Mouse (Mus musculus) CH12F3 (cell line): ENCODE results near the gene Usp37.
"Not testable (repeated sequence)": the region's sequence is repeated elsewhere in the genome, so short reads cannot be mapped to it uniquely, and the experiment has no call there.

ENCODE experiments used
- in situ Hi-C: fragments of 300-500 bp; cut with MboI; formaldehyde crosslinking; loops from 2 replicates; pipeline ENCODE4 v1.14.3; 2020; ENCODE audit warnings: low sequenced_read_pairs

The Usp37 gene

GRCm38 (mm10) chr1:74544184-74544583 lies at the start of gene Usp37:
Usp37 (minus strand) TSS chr1:74544284.
- in situ Hi-C loops = no loop called here

DNA sequence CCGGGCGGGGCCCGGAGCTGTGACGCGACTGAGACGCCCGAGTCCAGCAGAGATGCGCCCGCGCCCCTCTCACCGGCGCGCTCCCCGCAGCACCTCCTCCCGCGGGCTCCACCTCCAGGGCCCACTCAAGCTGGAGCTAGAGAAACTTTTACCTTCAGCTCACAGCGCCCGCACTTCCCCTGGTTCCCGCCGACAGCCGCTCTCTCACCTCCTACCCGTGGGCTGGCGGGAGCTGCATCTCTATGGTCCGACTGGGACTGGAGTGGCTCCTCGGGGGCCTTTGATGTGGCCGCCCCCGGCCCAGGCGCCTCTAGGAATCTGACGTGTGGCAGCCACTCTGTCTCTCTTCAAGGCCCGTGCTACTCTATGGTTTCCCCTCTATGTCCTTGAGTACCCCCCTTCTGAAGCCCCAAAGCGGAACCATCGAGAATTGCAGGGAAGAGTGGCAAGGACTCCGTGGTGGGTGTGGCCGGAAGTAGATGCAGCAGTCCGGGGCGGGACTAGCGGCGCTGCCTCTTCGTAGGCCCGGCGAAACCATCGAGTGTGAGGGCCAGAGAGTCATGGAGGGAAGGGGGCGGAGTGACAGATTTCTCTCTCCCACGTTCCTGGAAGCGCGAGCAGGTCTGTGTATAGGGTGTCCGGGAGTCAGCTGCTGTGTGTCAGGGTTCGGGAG lies 43.8 kb upstream of the Usp37 start, which contains the start of the genes Zfp142 and Bcs1l:
Gene Zfp142 (minus strand): TSS at position 474 of the 673 bp plus-strand sequence.
Gene Bcs1l (plus strand): TSS at position 517 of the 673 bp plus-strand sequence.
- in situ Hi-C loops = no loop called here

DNA sequence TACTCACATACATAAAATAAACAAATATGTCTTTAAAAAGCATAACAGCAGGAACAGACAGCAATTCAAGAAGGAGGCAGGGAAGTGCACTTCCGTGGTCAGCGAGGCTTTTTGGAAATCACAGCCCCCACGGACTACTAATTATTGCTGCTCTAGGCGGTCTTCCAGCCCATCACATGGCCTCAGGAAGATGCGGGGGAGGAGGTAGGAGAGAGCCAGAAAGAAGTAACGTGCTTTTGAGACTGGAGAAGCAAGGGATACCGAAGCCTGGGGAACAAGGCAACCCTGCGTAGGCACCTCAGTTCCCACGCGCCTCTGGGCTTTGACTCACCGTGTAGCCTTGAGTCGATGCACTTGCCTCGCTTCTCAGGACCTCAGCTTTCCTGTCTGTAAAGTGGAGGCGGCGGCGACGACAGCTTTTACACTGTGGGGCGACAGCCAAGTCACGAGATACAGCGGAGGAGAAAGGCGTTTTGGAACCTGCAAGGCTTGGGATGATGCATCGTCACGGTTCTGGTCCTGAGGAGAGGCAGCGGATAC lies 43.2 kb upstream of the Usp37 start:
- in situ Hi-C loops = no loop called here

GRCm38 (mm10) chr1:74584616-74585398 lies 40.7 kb upstream of the Usp37 start:
- in situ Hi-C loops = no loop called here

DNA sequence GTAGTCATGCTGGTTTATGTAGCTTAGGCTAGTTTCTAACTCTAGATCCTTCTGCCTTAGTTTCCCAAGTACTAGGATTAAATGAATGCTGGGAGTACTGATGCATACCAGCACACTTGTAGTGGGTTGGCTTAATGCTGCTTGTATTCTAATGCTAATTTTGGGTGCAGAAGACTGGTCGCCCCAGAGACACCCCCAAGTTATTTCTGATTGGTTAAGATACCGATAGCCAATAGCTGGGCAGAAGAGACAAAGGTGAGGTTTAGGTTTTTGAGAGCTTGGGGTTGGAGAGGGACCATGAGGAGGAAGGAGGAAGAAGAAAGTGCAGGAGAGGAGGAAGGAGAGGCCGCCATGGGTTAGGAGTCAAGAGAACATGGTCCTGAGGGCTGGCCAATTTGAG lies 38.5 kb upstream of the Usp37 start:
- in situ Hi-C loops = no loop called here

GRCm38 (mm10) chr1:74569739-74570719 lies 25.9 kb upstream of the Usp37 start:
- in situ Hi-C loops = no loop called here

DNA sequence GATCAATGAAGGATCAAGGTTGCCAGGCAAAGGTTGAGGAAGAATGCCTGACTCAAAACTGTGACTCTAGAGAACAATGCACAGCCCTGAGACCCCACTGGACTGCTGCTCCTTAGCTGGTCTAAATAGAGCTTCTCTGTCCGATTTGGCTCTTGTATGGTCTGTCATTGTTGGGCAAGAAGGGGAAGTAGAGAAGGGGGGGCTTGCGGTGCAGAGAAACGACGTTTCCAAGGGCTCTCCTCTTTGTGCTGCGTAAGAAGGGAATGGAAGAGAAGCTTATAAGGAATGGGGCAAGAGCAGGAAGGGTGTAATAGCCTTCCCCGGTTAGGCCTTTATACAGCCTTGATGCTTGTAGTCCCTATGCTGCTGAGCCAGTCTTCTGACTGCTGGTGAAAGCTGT lies 21.8 kb upstream of the Usp37 start:
- in situ Hi-C loops = no loop called here

DNA sequence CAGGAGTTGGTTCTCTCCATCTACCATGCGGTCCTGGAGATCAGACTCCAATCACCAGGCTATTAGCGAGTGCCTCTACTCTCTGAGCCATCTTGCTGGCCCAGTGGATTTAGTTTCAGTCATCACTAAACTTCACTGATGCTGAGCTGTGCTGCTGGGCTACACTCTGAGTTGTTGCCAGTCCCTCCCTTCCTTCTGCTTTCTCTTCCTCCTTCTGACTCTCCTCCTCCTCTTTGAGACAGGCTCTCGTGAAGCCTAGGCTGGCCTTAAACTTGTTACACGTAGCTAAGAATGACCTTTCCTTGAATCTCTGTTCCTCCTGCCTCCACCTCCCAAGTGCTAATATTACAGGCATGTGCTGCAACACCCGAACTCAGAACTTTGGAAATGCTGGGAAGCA lies 15.0 kb upstream of the Usp37 start:
- in situ Hi-C loops = no loop called here

- in situ Hi-C loops = no loop called here
Observed at GRCm38 (mm10) chr1:74542451-74542961, 1.6 kb downstream of the Usp37 start, which contains the start of gene Plcd4. Plcd4 (plus strand) TSS chr1:74542888.

GRCm38 (mm10) chr1:74538650-74539049 lies 5.4 kb downstream of the Usp37 start:
- in situ Hi-C loops = no loop called here

DNA sequence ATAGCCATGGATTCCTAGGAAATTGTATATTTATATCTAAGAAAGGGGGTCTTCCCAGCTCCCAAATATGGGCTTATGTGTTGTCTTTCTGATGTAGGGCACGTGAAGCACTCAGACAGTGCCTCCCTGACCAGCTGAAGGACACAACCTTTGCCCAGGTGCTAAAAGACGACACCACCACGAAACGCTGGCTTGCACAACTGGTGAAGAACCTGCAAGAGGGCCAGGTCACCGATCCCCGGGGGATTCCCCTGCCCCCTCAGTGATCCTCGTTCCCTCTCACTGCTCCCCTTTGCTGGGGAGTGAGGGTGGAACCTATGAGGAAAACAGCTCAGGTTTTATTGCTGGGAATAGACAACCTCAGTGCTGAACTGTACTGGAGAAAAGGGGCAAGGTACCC lies 15.5 kb downstream of the Usp37 start:
- in situ Hi-C loops = no loop called here

DNA sequence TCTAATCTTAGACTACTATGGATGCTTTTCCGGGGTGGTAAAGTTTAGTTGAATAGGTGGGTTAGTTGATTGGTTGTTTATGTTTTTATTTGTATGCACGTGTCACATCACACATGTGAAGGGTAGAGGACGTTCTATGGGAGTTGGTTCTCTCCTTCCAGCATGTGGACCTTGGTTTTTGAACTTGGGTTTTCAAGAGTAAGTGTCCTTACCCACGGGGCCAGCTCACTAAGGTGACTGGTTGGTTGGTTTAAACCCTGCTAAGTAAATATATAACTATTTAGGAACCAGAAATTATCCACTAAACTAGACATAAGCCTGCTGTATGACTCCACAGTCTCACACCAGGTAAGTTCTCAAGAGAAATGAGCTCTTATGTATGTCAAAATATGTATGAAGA lies 19.3 kb downstream of the Usp37 start:
- in situ Hi-C loops = no loop called here

DNA sequence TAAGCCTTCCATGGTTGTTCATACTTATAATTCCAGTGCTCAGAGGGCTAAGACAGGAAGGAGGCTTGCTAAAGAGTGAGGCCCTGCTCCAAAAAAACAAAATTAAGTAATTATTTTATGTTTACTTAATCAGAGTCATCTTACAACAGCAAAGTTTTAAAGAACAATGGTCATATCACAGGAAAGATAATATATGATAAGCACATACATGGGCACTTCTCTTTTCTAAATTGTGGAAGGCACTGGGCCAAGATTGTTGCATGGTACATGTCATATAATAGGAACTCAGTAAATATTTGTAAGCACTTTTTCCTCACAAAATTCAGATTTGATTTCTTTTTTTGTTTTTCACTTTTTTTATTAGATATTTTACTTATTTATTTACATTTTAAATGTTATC lies 24.2 kb downstream of the Usp37 start:
- in situ Hi-C loops = no loop called here

- in situ Hi-C loops = not testable (repeated sequence)
Observed at GRCm38 (mm10) chr1:74512999-74513398, 31.1 kb downstream of the Usp37 start.

DNA sequence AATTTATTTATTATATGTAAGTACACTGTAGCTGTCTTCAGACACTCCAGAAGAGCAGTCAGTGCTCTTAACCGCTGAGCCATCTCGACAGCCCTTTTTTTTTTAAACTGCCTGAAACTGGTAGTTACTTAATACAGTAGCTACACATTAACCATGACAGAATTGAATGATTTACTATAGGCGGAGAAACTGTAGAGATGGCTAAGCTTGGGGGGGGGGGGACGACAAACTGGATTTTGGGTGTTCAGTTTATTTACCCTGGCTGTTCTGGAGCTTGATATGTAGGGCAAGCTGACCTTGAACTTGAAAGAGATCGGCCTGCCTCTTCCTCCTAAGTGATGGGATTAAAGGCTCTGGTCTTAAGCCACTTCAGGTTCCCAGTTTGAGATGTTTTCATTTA lies 32.8 kb downstream of the Usp37 start:
- in situ Hi-C loops = no loop called here

DNA sequence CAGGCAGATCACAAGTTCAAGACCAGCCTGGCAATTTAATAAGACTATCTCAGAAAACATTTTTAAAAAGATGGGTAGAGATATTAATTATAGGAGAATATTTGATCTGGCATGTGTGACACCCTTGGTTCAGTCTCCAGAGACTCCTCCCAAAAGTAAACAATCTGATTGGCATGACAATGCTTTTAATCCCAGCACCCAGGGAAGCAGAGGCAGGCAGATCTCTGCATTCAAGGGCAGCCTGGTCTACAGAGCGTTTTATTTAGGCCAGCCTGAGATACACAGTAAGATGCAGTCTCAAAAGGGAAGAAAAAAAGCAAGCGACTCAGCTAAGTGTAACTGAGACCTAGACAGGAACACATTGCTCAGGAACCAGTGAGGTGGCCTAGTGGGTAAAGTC lies 36.3 kb downstream of the Usp37 start:
- in situ Hi-C loops = no loop called here

DNA sequence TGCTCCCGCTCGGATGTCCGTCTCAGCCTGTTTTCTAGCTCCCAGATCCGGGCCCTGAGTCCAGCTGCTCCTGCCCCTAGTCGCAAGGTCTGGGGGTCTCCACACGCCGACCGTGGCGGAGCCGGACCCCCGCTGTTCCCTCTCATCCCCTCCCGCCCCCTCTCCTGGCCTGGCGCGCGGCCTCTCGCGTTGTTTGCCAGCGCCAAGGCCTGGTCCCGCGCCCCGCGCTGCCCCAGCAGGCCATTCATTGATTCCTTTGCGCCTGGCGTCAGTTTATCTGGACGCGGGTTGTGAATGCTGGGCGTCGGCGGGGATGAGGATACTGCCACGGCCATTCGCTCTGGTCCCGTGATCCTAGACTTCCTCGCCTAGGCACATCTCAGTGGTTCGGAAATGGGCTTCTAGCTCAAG lies 37.6 kb downstream of the Usp37 start:
- in situ Hi-C loops = no loop called here

DNA sequence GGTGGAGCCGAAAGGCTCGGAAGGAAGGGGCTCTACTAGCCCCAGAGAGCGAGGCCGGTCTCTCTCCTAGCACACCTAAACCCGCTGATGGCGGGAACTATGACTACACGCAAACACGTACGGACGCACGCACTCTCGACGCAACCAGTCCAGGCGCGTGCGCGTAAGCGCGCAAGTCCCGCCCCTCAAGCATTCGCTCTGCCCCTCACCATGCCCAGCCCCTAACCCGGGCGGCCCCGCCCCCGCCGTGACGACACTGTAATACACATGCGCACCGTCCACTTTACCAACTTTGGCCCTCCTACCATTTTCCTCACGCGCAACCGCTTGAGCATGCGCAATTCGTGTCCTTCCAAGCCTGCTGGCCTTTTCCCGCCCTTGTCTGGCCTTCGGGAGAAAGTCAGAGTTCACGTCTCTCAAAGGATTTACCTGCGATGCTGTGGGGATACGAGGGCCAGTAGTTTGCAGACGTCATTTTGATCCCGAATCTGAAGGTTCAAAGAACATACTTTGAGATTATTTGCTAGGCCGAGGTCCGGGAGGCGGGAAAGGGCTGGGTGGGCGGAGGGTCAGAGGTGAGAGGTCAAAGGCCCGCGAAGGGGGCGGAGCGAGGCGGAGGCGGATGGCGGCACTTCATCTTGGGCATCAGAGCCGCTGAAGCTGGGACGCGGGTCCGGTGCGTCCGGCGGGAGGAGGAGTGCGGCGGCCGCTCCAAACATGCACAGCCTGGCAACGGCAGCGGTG lies 38.2 kb downstream of the Usp37 start, which contains the start of gene Cnot9:
Gene Cnot9 (plus strand): TSS at position 338 of the 744 bp plus-strand sequence.
- in situ Hi-C loops = no loop called here

GRCm38 (mm10) chr1:74505393-74505720 lies 38.7 kb downstream of the Usp37 start:
- in situ Hi-C loops = no loop called here

DNA sequence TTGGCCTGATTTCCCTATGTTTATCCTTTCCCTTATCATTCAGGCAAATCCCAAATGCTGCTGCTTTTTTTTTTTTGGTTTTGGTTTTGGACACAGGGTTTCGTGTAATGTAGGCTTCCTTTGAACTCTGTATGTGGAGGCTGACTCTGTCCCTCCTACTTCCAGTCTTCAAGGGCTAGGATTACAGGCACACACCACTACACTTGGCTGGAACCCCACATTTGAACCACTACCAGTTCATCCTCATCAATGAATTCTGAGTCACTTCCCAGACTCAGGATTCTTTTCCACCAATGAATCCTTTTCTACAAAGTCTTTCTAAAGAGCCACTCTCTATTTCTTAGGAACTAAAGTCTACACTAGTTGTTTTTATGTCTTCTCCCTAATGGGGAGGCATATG lies 43.0 kb downstream of the Usp37 start:
- in situ Hi-C loops = no loop called here
